Mouse (Mus musculus): ENCODE results near the gene Bank1.

Bank1 gene

DNA sequence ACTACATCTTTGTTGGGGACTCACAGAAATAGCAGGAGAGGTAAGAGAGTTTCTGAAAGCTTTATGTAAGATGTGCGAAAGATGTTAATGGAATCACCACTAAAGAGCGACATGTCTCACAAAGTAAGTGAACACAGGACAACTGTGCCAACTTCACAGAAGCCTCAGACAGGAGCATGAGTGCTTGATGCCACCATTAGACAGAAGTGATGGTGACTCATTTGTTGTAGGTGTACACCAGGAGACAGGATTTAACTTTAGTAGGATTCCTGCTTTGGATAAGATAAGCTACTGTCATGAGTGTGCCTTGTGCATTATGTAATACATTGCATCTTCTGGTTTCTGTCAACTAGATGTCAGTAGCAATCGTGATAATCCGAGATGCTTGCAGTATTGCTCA lies 74.3 kb downstream of the Bank1 start:
- no peak for DNase-seq

DNA sequence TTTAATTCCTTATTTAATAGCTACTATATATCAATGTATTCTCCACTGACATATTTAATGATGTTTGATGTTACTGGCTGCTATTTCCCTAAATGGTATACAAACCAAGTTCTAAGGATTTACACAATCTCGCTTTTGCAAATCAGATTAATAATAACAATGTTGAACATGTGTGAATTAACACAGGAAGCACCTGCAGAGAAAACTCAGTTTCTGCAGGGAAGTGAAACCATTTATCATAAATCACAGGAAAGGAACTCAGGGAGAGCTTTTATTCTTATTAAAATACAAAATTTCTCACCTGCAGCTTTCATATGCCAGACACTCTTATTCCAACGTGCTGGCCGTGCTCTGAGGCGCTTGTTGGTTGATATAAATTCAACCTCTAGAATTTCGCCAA lies 78.5 kb downstream of the Bank1 start:
- DNase-seq: no peak

DNA sequence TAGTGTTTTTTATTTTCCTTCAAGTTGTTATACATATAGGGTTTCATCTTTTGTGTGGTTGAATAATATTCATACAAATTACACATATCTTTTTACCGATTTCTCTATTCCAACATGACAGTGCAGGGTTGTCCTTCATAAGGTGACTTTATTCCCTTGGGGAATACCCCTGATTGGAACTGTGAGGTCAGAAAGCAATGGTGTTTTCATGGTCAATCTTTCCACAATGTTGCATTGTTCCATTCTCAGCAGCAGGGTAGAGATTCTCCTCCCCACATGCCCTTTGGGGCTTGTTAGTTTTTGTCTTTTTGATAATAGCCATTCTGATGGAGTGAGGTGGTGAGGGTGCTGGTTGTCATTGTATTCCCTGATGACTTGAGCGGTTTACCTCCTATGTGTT lies 80.9 kb downstream of the Bank1 start:
- DNase-seq: no peak

DNA sequence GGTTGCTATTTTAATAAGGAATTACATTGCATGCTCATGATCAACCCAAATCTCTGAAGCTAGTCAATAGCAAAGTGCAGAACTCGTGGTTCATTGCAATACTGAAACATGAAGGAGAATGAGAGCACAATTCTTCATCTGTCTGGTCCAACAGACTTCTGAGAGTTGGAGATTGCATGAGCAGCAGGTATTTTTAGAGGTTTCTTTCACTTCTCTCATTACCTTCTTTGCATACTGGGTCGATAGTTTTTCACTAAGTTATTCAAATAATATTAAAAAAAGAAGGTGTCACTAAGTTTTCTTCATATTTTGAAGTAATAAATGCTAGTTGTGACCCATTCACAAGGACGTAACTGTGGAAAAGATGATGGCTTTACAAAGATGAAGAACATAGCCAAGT lies 87.1 kb downstream of the Bank1 start:
- no peak for DNase-seq

DNA sequence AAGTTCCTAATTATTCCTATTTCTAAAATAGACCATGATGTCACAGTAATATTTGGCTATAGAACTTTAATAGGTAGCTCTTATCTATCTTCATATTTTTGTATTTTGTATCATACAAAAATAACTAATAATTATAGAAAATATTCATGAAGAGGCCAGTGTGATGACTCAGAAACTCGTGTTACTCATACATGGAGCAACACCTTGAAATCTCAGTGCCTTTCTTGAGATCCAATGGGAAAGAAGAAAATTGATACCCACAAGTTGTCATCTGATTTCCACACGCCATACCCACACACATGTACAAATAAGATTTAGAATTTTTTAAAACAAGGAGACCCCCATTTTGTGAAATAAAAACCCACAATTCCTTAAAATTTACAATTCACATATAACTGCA lies 92.4 kb downstream of the Bank1 start:
- DNase-seq: no peak

DNA sequence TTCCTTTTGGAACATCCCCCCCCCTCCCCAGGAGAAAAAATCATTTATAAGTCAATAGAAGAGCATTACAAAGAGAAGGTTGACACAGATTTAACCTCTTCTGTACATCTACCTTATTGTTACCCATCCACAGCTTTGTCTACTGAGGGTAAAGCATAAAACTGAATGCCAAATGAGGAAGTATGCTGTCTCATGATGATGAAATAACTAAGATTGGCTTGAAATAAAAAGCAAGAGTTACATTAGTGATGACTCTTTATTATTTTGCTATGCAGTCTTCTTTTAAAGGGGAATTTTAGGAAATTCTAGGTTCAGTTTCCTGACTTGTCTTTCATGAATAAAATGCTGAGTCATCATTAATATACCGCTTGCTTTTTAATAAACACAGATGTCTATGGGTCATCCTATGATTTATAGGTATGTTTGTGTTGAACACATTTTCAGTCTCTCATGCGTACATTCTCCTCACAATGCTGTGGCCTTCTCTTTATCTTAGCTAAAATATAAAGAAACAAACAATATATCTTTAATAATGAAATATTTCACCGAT lies 95.2 kb downstream of the Bank1 start:
- DNase-seq: no peak

DNA sequence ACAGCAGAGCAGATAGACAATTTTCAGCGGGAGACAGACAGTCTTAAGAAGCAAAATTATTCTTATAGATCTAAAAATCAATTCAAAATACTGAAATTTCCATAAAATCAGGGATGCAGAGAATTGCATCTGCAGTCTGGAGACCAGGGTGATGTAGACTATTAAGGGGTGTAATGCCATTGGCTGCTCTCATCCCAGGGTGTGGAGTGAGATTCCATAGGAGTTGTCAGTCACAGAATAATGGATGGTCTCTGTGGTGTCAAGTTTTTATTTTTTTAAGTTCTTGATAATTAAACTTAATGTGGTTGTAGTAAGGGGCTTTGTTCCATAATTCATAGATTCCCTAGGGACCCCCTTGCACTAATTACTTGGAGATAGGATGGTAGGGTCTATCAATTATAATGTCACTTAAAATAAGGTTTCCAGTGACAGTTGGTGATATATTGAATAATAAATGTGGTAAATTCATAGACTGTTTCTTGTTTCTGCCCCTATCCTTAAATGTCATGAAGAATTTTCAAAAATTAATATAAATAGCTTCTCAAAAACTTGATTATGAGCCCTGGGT lies 136.1 kb downstream of the Bank1 start:
- no peak for DNase-seq

DNA sequence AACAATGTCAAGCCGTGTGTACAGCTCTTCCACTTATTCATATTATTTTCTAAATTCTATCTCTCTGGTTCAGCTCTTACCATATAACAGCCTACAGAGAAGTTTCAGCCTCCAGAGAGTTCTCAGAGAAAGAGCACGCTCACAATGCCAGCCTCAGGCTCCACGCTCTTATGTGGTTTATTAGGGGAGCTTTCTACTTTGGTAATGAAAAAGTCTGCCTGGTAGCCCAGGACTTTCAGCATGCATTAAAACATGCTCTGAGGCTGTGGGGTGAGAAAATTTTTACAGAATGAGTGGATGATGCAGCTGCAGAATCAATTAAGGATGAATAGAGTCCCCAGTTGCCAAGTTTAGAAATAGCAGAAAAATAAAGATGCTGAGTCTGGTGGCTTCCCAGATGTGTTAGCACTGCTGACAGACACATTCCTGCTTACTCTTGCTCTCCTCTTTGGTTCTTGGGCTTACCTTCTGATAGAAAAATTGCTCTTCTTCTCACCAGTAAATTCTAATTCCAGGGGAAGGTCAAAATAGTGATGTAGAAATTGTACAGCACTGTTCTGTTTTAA lies 139.2 kb downstream of the Bank1 start:
- DNase-seq: no peak

DNA sequence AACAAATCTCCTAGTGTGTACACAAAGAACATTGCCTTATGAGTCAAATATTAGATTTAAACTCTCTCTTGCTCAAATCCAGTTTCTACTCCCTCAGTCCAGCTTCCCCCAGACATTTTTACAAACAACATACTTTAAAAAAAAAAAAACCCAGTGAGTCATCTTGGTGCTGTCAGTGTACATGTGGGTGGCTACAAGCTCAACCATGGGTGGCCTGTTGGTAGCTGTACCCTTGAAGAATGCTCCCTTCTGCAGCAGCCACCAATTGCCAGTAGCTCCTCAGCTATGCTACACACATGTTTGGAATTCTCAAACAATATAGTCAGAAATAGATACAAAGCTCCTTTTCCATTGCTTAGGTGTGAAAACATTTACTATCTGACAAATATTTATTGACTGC lies 154.2 kb downstream of the Bank1 start:
- DNase-seq: no peak

DNA sequence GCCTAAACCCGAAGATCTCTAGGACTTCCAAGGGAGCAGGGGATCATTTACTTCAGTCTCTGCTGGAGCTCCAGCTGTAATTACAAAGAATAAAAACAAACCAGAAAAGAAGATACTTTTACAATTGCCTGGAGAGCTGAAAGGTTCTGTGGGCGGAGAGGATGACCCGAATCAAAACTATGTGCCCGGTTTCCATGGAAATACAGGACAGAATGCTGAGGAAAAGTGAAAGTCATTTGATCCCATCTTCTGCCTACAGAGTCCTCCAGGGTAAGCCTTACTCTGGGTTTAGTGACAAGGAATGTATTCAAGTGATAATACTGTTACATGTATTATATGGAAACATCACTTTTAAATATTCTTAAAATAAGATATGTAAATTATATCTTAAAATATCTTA lies 157.8 kb downstream of the Bank1 start:
- no peak for DNase-seq

DNA sequence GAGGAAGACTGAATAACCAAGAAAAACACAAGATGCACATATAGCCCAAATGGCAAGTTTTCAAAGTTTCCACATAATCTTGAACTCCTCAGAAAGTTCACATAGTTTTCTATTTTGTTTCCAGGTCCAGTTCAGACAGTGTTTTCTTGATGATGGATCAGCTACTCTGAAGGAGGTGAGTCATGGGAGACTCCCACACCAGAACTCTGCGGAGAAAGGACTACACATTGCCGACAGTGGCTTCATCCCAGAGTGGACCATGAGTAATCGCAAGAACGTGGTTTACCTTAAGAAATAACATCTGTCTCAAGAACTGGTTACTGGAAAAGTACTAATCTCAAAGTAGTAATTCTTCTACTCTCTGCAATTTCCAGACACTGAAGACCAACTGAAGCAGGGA lies 159.2 kb downstream of the Bank1 start:
- no peak for DNase-seq

DNA sequence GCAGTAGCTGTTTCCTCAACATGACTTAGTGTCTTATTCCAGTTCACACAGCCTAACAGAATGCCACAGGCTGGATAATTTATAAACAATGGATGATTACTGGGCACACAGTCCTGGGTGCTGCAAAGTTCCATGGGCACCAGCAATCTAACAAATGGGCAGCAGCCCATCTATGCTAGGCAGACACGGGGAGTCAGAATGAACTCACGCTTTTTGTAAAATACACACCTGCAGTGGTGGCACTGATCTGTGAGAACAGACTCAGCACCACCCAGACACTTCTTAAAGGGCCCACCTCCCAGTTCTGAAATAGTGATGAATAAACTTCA lies 159.9 kb downstream of the Bank1 start:
- no peak for DNase-seq

DNA sequence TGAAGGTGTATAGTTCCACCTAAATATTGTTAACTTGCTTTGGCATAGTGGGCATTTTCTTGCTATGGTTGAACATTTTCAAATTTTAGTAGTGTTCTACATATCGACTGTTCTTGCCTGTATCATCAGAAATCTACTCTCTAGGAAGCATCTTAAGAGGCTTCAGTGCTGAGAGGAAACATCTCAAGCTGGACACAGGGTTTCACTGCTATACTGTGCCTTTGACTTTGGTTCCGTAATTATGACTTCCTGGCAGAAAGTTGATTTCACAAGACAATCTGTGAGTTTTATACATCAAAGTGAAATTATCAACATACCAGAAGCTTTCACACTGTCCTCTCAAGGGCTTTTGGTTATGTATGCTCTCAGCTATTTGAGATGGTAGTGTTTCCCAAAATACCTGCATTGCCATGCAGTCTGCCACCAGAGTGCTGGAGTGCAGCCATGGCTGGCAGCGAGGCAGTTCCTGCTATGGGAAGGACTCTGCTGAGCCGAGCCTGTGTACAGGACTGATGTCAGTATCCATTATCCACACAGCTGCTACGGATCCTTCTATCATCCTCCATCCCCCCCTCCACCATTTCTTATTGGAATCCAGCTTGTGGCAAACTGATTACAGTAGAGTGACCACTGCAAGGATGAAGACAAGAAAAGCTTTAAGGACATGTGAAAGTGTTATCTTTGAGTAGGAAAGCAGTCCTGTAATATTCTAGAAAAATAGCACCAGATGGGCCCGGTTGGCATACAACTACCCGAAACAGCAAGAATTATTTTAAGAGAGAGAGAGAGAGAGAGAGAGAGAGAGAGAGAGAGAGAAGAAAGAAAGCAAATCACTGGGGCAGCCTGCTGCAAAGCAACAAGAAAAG lies 160.5 kb downstream of the Bank1 start:
- no peak for DNase-seq

DNA sequence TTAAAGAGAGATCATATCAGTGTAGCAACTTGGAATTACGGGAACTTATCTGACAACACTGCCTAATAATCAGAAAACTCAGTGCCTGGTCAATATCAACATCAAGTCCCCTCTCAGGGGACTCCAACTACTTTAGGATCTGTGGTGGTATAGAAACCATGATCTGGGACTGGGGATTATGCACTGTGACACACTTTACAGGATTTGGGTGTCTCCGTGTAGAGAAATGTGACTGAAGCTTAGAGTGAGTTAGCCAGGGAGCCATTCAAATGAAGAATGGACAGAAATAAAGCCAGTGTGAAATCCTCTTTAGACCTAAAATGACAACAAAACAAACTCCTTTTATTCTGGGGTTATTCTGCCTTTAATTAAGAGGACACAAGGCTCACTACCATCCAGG lies 167.8 kb downstream of the Bank1 start:
- no peak for DNase-seq

DNA sequence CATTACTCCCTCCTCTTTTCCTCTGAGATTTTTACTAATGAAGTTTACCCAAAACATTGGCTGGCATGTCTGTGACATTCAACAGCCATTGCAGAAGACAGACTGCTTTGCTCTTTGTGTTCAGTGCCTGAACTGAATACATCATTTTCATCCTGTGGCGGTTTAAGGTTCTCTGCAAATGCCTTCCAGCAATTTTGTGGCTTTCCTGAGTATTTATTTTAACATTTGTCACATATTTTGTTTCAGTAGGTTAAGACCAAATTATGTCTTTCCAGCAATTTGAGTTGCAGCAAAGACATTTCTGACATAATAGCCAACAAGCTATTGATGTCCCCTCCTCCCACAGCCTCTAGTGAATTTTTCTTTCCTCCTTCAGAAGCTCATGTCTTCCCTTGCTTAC lies 170.3 kb downstream of the Bank1 start:
- no peak for DNase-seq

DNA sequence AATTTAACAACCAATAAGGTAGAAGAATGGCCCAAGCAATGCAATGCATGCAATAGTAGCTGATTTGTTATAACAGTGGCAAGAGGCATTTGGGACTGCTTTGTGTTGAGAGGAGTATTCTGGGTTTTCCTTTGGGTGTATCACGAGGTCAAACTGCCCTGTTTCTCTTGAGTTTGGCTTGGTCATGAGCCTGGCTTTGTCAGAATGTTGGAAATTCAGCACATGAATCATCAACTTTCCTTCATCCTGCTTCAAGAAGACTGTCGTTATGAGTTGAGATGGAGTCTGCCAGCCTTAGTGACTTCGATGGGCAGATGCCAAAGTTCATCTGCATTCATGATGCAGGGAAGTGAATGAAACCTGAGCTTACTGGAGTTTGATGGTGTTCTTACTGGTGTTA lies 175.0 kb downstream of the Bank1 start:
- no peak for DNase-seq

DNA sequence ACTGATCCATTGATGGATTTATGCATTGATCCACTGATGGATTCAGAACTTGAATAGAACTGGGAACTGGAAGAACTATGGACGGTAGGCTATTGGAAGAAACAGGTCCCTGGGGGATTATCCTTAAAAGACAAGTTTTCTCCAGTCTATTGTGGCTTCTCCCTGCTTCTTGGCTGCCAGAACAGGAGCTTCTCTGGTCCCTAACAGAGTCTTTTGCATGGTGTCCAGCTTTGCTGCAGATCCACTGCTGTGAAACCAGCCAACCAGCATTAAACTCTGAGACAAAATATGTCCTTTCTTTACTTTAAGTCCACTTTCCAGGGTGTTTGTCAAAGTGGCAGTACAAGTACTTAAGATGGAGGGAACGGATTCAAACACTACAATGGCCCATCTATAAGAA lies 178.7 kb downstream of the Bank1 start:
- DNase-seq: no peak

DNA sequence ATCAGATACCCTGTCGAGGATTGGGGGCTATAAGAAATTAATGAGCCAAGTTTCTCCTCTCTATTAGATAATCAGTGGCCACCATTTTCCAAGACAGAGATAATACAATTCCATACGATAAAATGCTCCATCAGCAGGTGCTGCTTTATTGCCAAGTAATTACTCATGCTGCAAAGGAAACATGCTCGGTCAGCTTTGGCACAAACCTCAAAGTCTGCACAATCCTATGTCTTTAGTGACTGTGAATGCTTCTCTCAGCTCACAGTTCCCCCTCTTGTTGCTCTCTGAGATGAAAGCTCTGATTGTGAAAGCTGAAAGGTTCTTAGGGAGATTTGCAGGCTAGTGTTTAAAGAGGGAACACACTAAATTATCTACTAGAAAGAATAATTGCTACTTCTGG lies 193.9 kb downstream of the Bank1 start:
- DNase-seq: no peak

DNA sequence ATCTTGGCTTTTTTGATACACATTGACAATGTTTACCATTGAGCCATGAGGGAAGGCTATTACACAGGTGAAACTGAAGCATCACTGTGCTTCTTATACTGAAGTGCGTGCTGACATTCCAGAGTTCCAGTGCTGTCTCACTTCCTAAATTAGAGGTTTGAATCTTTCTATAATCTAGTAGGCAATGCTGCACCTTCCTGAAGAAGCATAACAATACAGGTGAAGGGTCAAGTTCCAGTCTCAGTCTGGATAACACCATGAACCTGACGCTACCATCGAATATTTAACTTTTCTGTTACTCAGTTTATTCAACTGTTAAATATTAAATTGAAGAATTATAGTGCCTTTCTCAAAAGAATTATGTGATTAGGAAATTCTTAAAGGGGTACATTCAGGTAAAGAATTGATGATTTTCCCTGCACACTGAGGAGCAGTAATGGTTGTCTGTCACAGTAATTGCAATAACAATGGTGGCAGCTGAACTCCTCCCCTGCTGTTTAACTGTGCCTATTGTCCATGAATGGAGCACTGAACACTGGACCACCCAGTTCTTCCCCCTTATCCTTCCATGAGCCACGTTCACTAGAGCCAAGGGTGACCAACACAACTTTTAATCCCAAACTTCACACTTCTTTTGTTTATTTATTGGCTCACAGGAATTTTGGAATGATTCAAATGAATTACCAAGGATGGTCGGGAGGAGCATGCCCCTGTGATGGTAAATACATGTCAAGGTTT lies 210.2 kb downstream of the Bank1 start:
- no peak for DNase-seq

DNA sequence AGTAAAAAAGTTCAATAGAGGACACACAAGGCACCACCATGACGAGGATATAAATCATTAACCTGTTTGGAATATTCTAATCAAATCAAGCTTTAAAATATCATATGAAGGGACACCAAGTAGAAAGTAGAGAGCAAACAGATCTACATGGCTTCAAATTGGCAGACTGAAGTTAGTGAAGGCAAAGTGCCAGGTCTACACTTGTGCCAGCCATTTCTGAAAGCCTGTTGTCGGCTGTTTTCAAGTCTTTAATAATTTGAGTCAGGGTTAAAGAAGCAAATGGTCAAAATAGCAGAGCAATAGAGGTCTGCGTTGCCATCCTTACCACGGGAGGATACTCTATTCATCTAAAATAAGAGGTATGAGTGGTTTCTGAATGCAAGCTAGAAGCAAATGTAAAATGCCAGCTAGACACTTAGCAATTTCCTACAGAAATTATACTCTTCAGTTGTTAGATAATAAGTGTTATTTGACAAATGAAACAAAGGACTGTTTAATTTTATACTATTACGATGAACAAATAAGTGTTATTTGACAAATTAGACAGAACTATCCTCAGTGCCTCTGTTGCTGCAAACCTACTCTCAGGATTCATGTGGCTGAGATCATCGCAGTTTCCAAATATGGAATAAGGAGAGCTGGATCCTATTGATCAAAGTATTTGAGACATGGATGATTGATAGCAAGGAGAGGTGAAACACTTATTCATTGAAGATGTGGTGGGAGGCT lies 216.3 kb downstream of the Bank1 start:
- DNase-seq: no peak

DNA sequence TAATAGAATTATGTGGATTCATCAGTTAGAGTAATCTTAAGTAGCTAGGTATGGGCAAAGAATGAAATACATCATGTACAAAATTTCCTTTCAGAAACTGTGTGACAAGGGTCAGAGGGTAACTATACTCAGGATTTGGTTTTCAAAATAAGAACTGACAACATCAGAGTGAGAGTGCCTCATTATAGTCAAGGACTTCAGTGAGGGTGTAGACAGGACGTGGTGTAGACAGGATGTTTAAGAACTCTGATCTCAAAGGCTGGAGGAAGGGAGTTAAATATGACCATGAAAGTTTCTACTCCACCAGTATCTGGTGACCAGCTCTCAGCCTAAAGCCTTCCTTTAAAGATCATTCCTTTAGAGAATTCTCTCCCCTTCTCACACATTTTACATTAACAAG lies 219.4 kb downstream of the Bank1 start:
- no peak for DNase-seq

DNA sequence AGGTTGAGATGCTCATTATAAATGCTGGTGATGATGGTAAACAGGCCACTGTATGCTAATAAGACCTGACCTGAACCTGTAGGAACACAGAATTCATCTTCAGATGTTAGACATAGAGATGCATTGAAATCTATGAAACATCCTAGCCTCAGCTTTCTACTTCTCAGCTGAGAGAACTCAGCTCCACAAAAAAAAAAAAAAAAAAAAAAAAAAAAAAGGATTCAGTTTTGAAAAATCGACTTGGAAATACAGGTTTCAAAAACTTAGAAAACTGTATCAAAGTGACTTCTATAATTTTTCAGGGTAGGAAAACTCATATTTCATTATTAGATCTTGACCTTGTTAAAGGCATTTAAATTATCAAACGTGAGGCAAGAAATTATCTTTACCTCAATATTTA lies 222.5 kb downstream of the Bank1 start:
- DNase-seq: no peak

DNA sequence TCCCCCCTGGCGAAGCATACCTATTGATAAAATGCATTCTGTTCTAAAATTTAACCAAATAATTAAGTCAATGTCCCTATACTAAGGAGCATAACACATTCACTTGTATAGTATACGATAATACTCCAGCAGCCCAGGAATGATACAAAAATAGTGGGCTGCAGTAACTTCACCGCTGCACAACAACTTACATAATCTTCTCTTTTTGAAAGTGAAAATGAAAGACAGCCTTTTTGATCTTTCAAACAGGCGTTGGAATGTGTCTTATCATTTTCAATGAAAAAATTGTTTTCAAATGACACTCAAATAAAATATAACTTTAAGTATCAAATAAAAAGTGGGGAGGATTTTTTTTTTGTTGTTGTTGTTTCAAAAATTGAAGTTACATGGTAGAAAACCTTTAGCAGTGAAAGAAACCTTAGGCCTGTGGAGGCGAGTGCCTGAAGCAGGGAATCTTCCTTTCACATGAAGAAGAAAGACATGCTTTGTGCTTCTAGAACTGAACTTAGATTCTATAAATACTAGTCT lies 224.8 kb downstream of the Bank1 start:
- DNase-seq: no peak

Measured in kidney, postnatal 10 days (tissue).